In genomic region chr9:14203768-14204416, GRCm38 (mm10) we compare ENCODE assay signal across 16 mouse cellular contexts.
DNase-seq lines count a peak whose midpoint lies in the region; ATAC-seq lines count a peak whose summit lies in the region.
"Had no signal": no experiment of that assay in that cellular context is flagged by ENCODE, and none has a peak within 500 bp of the region (broad histone marks: within the 10 kb centered on the region; RNA-seq: fewer than 3 reads in every experiment).

No protein-coding gene starts in this region.

- H3K9ac ChIP-seq in neural tube, embryonic 15.5 days (replicated peaks): no peak overlapping the region
- H3K9ac ChIP-seq in stomach, embryonic 16.5 days (ENCODE audit: low read length): no peak overlapping the region
- H3K9ac ChIP-seq: embryonic facial prominence, embryonic 12.5 days; heart, embryonic 12.5 days; liver, embryonic 12.5 days; midbrain, embryonic 15.5 days had no signal

- ATAC-seq in neural tube, embryonic 15.5 days (ENCODE audit: low FRiP score): no peak
- no peak for ATAC-seq in stomach, embryonic 16.5 days (ENCODE audit: insufficient read depth, low FRiP score)
- ATAC-seq: liver, embryonic 12.5 days; midbrain, embryonic 15.5 days; Patski had no signal

- H3K36me3 ChIP-seq in neural tube, embryonic 15.5 days: no peaks in the 10 kb centered on the region
- H3K36me3 ChIP-seq in stomach, embryonic 16.5 days (ENCODE audit: control insufficient read depth, insufficient read depth, low read length): no peaks in the 10 kb centered on the region
- H3K36me3 ChIP-seq: embryonic facial prominence, embryonic 12.5 days; heart, embryonic 12.5 days; liver, embryonic 12.5 days; midbrain, embryonic 15.5 days had no signal

- peaks cover 18% of the 10 kb centered on the region for H3K4me1 ChIP-seq in neural tube, embryonic 15.5 days
- H3K4me1 ChIP-seq in stomach, embryonic 16.5 days (ENCODE audit: control insufficient read depth, insufficient read depth, low read length): peaks cover 39% of the 10 kb centered on the region
- H3K4me1 ChIP-seq: liver, embryonic 12.5 days; midbrain, embryonic 15.5 days had no signal

- no peak for DNase-seq in neural tube, embryonic 10.5 days (ENCODE audit: extremely low spot score, low spot score)
- peak; percentile 47 to 62 for DNase-seq in kidney, adult 8-10 months
- peak; percentile 56 to 72 for DNase-seq in kidney, postnatal 36 days
- no peak for DNase-seq in adrenal gland, postnatal 10 days
- no peak for DNase-seq in adrenal gland, postnatal 36 days
- DNase-seq: cerebellum, adult 18-20 months; gastrocnemius, postnatal 25 days; heart, postnatal 4 days; thymus, postnatal 25 days had no signal

- no peaks in the 10 kb centered on the region for H3K27me3 ChIP-seq in neural tube, embryonic 15.5 days (replicated peaks)
- no peaks in the 10 kb centered on the region for H3K27me3 ChIP-seq in stomach, embryonic 16.5 days (ENCODE audit: control insufficient read depth, insufficient read depth, low read length)
- H3K27me3 ChIP-seq: embryonic facial prominence, embryonic 12.5 days; heart, embryonic 12.5 days; liver, embryonic 12.5 days; midbrain, embryonic 15.5 days; Patski had no signal

- H3K27ac ChIP-seq in neural tube, embryonic 15.5 days (replicated peaks): 0 out of 2 replicates have a peak overlapping the region, but pooled peaks have one; percentile 45
- peak overlapping the region; percentile 47; the same call in 1 of the 2 replicates for H3K27ac ChIP-seq in stomach, embryonic 16.5 days (ENCODE audit: low read length)
- H3K27ac ChIP-seq: embryonic facial prominence, embryonic 12.5 days; liver, embryonic 12.5 days; midbrain, embryonic 15.5 days had no signal

- H3K4me3 ChIP-seq in neural tube, embryonic 15.5 days (replicated peaks): no peak overlapping the region
- no peak overlapping the region for H3K4me3 ChIP-seq in stomach, embryonic 16.5 days (replicated peaks; ENCODE audit: low read length)
- H3K4me3 ChIP-seq: embryonic facial prominence, embryonic 12.5 days; heart, embryonic 12.5 days; liver, embryonic 12.5 days; midbrain, embryonic 15.5 days had no signal

- H3K9me3 ChIP-seq in neural tube, embryonic 15.5 days (replicated peaks): no peaks in the 10 kb centered on the region
- H3K9me3 ChIP-seq in stomach, embryonic 16.5 days (replicated peaks; ENCODE audit: control insufficient read depth, low read length): no peaks in the 10 kb centered on the region
- H3K9me3 ChIP-seq: embryonic facial prominence, embryonic 12.5 days; heart, embryonic 12.5 days; liver, embryonic 12.5 days; midbrain, embryonic 15.5 days had no signal

- 79% methylated on average over 11 of the region's 11 CpGs for WGBS in neural tube, embryonic 15.5 days
- 59% methylated on average over 11 of the region's 11 CpGs for WGBS in stomach, embryonic 16.5 days

- H3K4me2 ChIP-seq in neural tube, embryonic 15.5 days: no peak overlapping the region
- H3K4me2 ChIP-seq in stomach, embryonic 16.5 days (ENCODE audit: low read depth, low read length): no peak overlapping the region
- H3K4me2 ChIP-seq: embryonic facial prominence, embryonic 12.5 days; heart, embryonic 12.5 days; liver, embryonic 12.5 days; midbrain, embryonic 15.5 days had no signal

Comparison
In these comparisons a context has a peak if more than half of its experiments do, and no peak if none do; other contexts are left out.
1. DNase-seq: peak in kidney, adult 8-10 months (2 of 2) and kidney, postnatal 36 days (2 of 2); none in neural tube, embryonic 10.5 days (single experiment), adrenal gland, postnatal 10 days (single experiment) and adrenal gland, postnatal 36 days (0 of 2).